Mouse (Mus musculus) intestine, embryonic 15.5 days (tissue): ENCODE results near the gene Il2. TPM values are rescaled to one million over a fixed set of nuclear protein-coding genes. Genes with fewer than 3 reads are reported as not detected.

Source experiments
- ATAC-seq: fragments of 200-750 bp; cut with Nextera tagmentation; 2 replicates; pipeline ENCODE4 v1.8.0; 2017; ENCODE audit warnings: moderate TSS enrichment, moderate library complexity
- H3K27ac ChIP-seq: fragments of 300-500 bp; sonication (generic); 2 replicates; pipeline ENCODE4 v1.5.1; 2015; ENCODE audit warnings: mild to moderate bottlenecking, inconsistent platforms
- H3K27me3 ChIP-seq: fragments of 300-500 bp; sonication (generic); replicated peaks from 2 replicates; pipeline ENCODE4 v1.6.1; 2015; ENCODE audit warnings: inconsistent platforms
- H3K36me3 ChIP-seq: fragments of 300-500 bp; sonication (generic); 2 replicates; pipeline ENCODE4 v1.6.1; 2015; ENCODE audit warnings: inconsistent platforms
- H3K4me1 ChIP-seq: fragments of 300-500 bp; sonication (generic); replicated peaks from 2 replicates; pipeline ENCODE4 v1.6.1; 2015; ENCODE audit warnings: inconsistent platforms
- H3K4me2 ChIP-seq: fragments of 300-500 bp; sonication (generic); replicated peaks from 2 replicates; pipeline ENCODE4 v1.6.1; 2015; ENCODE audit warnings: mild to moderate bottlenecking, inconsistent platforms
- H3K4me3 ChIP-seq: fragments of 300-500 bp; sonication (generic); replicated peaks from 2 replicates; pipeline ENCODE4 v1.5.1; 2015; ENCODE audit warnings: inconsistent platforms
- H3K9ac ChIP-seq: fragments of 300-500 bp; sonication (generic); 2 replicates; pipeline ENCODE4 v1.6.1; 2015; ENCODE audit warnings: inconsistent platforms
- H3K9me3 ChIP-seq: fragments of 300-500 bp; sonication (generic); 2 replicates; pipeline ENCODE4 v1.6.1; 2016; ENCODE audit warnings: inconsistent platforms
- WGBS: fragments of 180-500 bp; shearing (Covaris S2); methylation state at CpG from one replicate; pipeline ENCODE4 v1.1.7; 2015; 5-methylcytosine and 5-hydroxymethylcytosine counted together
- polyA plus RNA-seq: library from polyadenylated mRNA; unstranded; fragments of >200 nt; fragmentation: Nextera tagmentation; extraction: Ambion mirVana; gene quantifications from 2 replicates; pipeline ENCODE4 v1.2.1, GENCODE M21; 2015

Gene Il2
- 0.39 TPM in 1 of 2 replicates, not detected in the other for polyA plus RNA-seq

- no peak within 1 kb of the TSS for H3K27ac ChIP-seq
- no peak within 1 kb of the TSS for H3K9ac ChIP-seq
- ATAC-seq = no peak
- no peaks in the 10 kb centered on the region for H3K9me3 ChIP-seq
- H3K27me3 ChIP-seq = no peaks in the 10 kb centered on the region
- 0 out of 2 replicates have a peak, but pooled peaks cover 3% of the 10 kb centered on the region for H3K4me1 ChIP-seq
- H3K36me3 ChIP-seq = no peaks in the 10 kb centered on the region
- no peak within 1 kb of the TSS for H3K4me2 ChIP-seq
- H3K4me3 ChIP-seq = no peak within 1 kb of the TSS
- WGBS = 83% methylated on average over 4 of the region's 4 CpGs
These were observed at the start of gene Il2 for GRCm38 (mm10) chr3:37125655-37126054. Il2 (minus strand) TSS chr3:37125959.

- Histone ChIP-seq H3K27me3 (no peaks in the 10 kb centered on the region), H3K4me2 (no peak overlapping the region), H3K27ac (no peak overlapping the region), H3K9me3 (no peaks in the 10 kb centered on the region), H3K4me1 (no peaks in the 10 kb centered on the region), H3K9ac (no peak overlapping the region), H3K4me3 (no peak overlapping the region), H3K36me3 (no peaks in the 10 kb centered on the region)
- no peak for ATAC-seq
- whole genome bisulfite sequencing = 59% methylated on average over 10 of the region's 10 CpGs
These were observed 49.2 kb upstream of the Il2 start for GRCm38 (mm10) chr3:37174711-37175572.

- Histone ChIP-seq H3K9ac (no peak overlapping the region), H3K4me2 (no peak overlapping the region), H3K27me3 (no peaks in the 10 kb centered on the region), H3K27ac (no peak overlapping the region), H3K4me3 (no peak overlapping the region), H3K36me3 (no peaks in the 10 kb centered on the region), H3K9me3 (no peaks in the 10 kb centered on the region), H3K4me1 (no peaks in the 10 kb centered on the region)
- ATAC-seq = no peak
- WGBS = 85% methylated on average over 8 of the region's 8 CpGs
These were observed 47.5 kb upstream of the Il2 start for GRCm38 (mm10) chr3:37173285-37173684.

GRCm38 (mm10) chr3:37169283-37169682, 43.5 kb upstream of the Il2 start:
- H3K27ac ChIP-seq = no peak overlapping the region
- no peak overlapping the region for H3K4me2 ChIP-seq
- H3K27me3 ChIP-seq = no peaks in the 10 kb centered on the region
- no peaks in the 10 kb centered on the region for H3K9me3 ChIP-seq
- 92% methylated on average over 2 of the region's 2 CpGs for WGBS
- no peaks in the 10 kb centered on the region for H3K4me1 ChIP-seq
- no peak overlapping the region for H3K9ac ChIP-seq
- H3K36me3 ChIP-seq = no peaks in the 10 kb centered on the region
- ATAC-seq = no peak
- no peak overlapping the region for H3K4me3 ChIP-seq

GRCm38 (mm10) chr3:37161096-37161495, 35.3 kb upstream of the Il2 start:
- Histone ChIP-seq H3K4me3 (no peak overlapping the region), H3K9ac (no peak overlapping the region), H3K36me3 (no peaks in the 10 kb centered on the region), H3K4me1 (no peaks in the 10 kb centered on the region), H3K4me2 (no peak overlapping the region), H3K9me3 (no peaks in the 10 kb centered on the region), H3K27ac (no peak overlapping the region), H3K27me3 (no peaks in the 10 kb centered on the region)
- ATAC-seq = no peak
- WGBS = 81% methylated on average over 4 of the region's 4 CpGs

- 49% methylated on average over 3 of the region's 3 CpGs for WGBS
- H3K9ac ChIP-seq = no peak overlapping the region
- no peak overlapping the region for H3K27ac ChIP-seq
- no peaks in the 10 kb centered on the region for H3K36me3 ChIP-seq
- H3K4me2 ChIP-seq = no peak overlapping the region
- H3K27me3 ChIP-seq = no peaks in the 10 kb centered on the region
- ATAC-seq = peak; percentile 89
- H3K4me3 ChIP-seq = no peak overlapping the region
- no peaks in the 10 kb centered on the region for H3K9me3 ChIP-seq
- H3K4me1 ChIP-seq = no peaks in the 10 kb centered on the region
These were observed 32.5 kb upstream of the Il2 start for GRCm38 (mm10) chr3:37158246-37158645.

GRCm38 (mm10) chr3:37157082-37157481, 31.3 kb upstream of the Il2 start:
- H3K27me3 ChIP-seq = no peaks in the 10 kb centered on the region
- no peaks in the 10 kb centered on the region for H3K4me1 ChIP-seq
- no peak overlapping the region for H3K4me3 ChIP-seq
- no peak overlapping the region for H3K27ac ChIP-seq
- H3K36me3 ChIP-seq = no peaks in the 10 kb centered on the region
- H3K9me3 ChIP-seq = no peaks in the 10 kb centered on the region
- no peak overlapping the region for H3K4me2 ChIP-seq
- WGBS = 69% methylated on average over 8 of the region's 8 CpGs
- H3K9ac ChIP-seq = no peak overlapping the region
- no peak for ATAC-seq

- Histone ChIP-seq H3K9me3 (no peaks in the 10 kb centered on the region), H3K27ac (no peak overlapping the region), H3K4me2 (no peak overlapping the region), H3K4me3 (no peak overlapping the region), H3K4me1 (no peaks in the 10 kb centered on the region), H3K36me3 (no peaks in the 10 kb centered on the region), H3K9ac (no peak overlapping the region), H3K27me3 (no peaks in the 10 kb centered on the region)
- WGBS = 51% methylated on average over 7 of the region's 7 CpGs
- ATAC-seq = no peak
These were observed 28.6 kb upstream of the Il2 start for GRCm38 (mm10) chr3:37154396-37154795.

- ATAC-seq = no peak
- Histone ChIP-seq H3K27ac (no peak overlapping the region), H3K9me3 (no peaks in the 10 kb centered on the region), H3K4me2 (no peak overlapping the region), H3K9ac (no peak overlapping the region), H3K4me3 (no peak overlapping the region), H3K4me1 (no peaks in the 10 kb centered on the region), H3K36me3 (no peaks in the 10 kb centered on the region), H3K27me3 (no peaks in the 10 kb centered on the region)
- 88% methylated on average over 7 of the region's 7 CpGs for WGBS
These were observed 27.2 kb upstream of the Il2 start for GRCm38 (mm10) chr3:37153004-37153403.

GRCm38 (mm10) chr3:37152274-37152673, 26.5 kb upstream of the Il2 start:
- Histone ChIP-seq H3K27ac (no peak overlapping the region), H3K4me1 (no peaks in the 10 kb centered on the region), H3K27me3 (no peaks in the 10 kb centered on the region), H3K4me2 (no peak overlapping the region), H3K9me3 (no peaks in the 10 kb centered on the region), H3K36me3 (no peaks in the 10 kb centered on the region), H3K9ac (no peak overlapping the region), H3K4me3 (no peak overlapping the region)
- ATAC-seq = no peak
- WGBS = 73% methylated on average over 10 of the region's 10 CpGs

GRCm38 (mm10) chr3:37146810-37147209, 21.1 kb upstream of the Il2 start:
- no peak for ATAC-seq
- no peaks in the 10 kb centered on the region for H3K9me3 ChIP-seq
- no peak overlapping the region for H3K4me2 ChIP-seq
- no peak overlapping the region for H3K27ac ChIP-seq
- H3K27me3 ChIP-seq = no peaks in the 10 kb centered on the region
- 76% methylated on average over 7 of the region's 7 CpGs for WGBS
- H3K4me1 ChIP-seq = no peaks in the 10 kb centered on the region
- no peak overlapping the region for H3K4me3 ChIP-seq
- no peaks in the 10 kb centered on the region for H3K36me3 ChIP-seq
- no peak overlapping the region for H3K9ac ChIP-seq

GRCm38 (mm10) chr3:37146406-37146805, 20.6 kb upstream of the Il2 start:
- H3K4me2 ChIP-seq = no peak overlapping the region
- 29% methylated on average over 8 of the region's 8 CpGs for WGBS

GRCm38 (mm10) chr3:37144979-37145378, 19.2 kb upstream of the Il2 start:
- H3K27me3 ChIP-seq = no peaks in the 10 kb centered on the region
- no peaks in the 10 kb centered on the region for H3K4me1 ChIP-seq
- H3K4me2 ChIP-seq = no peak overlapping the region
- H3K36me3 ChIP-seq = no peaks in the 10 kb centered on the region
- no peaks in the 10 kb centered on the region for H3K9me3 ChIP-seq
- no peak overlapping the region for H3K4me3 ChIP-seq
- H3K9ac ChIP-seq = no peak overlapping the region
- ATAC-seq = no peak
- no peak overlapping the region for H3K27ac ChIP-seq
- WGBS = 27% methylated on average over 1 of the region's 1 CpGs

More at GRCm38 (mm10) chr3:37146406-37146805, 20.6 kb upstream of the Il2 start:
- H3K36me3 ChIP-seq = no peaks in the 10 kb centered on the region
- no peak for ATAC-seq
- H3K27me3 ChIP-seq = no peaks in the 10 kb centered on the region
- no peak overlapping the region for H3K4me3 ChIP-seq
- no peak overlapping the region for H3K9ac ChIP-seq
- H3K27ac ChIP-seq = no peak overlapping the region
- H3K9me3 ChIP-seq = no peaks in the 10 kb centered on the region
- no peaks in the 10 kb centered on the region for H3K4me1 ChIP-seq
